Comparison of ENCODE assay signal across 19 mouse cellular contexts in the genomic region with DNA sequence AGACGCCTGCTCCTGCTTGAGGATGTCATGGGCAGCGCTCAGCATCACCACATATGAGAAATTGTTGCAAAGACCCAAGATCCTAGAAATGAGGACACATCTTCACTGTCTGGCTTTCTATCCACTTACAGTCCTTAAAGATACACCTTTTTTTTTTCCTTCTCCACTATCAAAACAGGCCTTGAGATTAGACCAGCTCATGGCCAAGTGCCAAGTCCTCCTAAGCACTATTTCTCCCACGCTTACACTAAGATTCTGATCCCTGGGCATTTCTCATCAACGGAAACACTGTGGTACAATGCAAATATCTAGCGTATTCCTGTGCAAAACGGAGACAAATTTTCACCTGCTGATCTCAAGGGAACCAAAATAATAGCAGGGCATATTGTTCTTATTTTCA. TPM values are rescaled to one million over a fixed set of nuclear protein-coding genes. Genes with fewer than 3 reads are reported as not detected.
DNase-seq lines count a peak whose midpoint lies in the region; ATAC-seq lines count a peak whose summit lies in the region.
"Had no signal": no experiment of that assay in that cellular context is flagged by ENCODE, and none has a peak within 500 bp of the region (broad histone marks: within the 10 kb centered on the region; RNA-seq: fewer than 3 reads in every experiment).

No protein-coding gene starts in this region.

- peaks cover 24% of the 10 kb centered on the region for H3K36me3 ChIP-seq in forebrain, embryonic 13.5 days (ENCODE audit: poor library complexity, severe bottlenecking)
- H3K36me3 ChIP-seq in forebrain, embryonic 14.5 days (ENCODE audit: control insufficient read depth, insufficient read depth, low read length): peaks cover 11% of the 10 kb centered on the region
- H3K36me3 ChIP-seq in midbrain, embryonic 15.5 days (replicated peaks): no peaks in the 10 kb centered on the region
- H3K36me3 ChIP-seq in midbrain, embryonic 10.5 days: peaks cover 26% of the 10 kb centered on the region
- peaks cover 11% of the 10 kb centered on the region for H3K36me3 ChIP-seq in hindbrain, embryonic 15.5 days
- H3K36me3 ChIP-seq in limb, embryonic 13.5 days: peaks cover 20% of the 10 kb centered on the region
- H3K36me3 ChIP-seq: lung, embryonic 15.5 days had no signal

- H3K9me3 ChIP-seq in forebrain, embryonic 13.5 days (replicated peaks): no peaks in the 10 kb centered on the region
- no peaks in the 10 kb centered on the region for H3K9me3 ChIP-seq in forebrain, embryonic 14.5 days (replicated peaks; ENCODE audit: control insufficient read depth, low read length)
- H3K9me3 ChIP-seq in midbrain, embryonic 15.5 days: no peaks in the 10 kb centered on the region
- no peaks in the 10 kb centered on the region for H3K9me3 ChIP-seq in midbrain, embryonic 10.5 days (replicated peaks)
- H3K9me3 ChIP-seq in hindbrain, embryonic 15.5 days: no peaks in the 10 kb centered on the region
- no peaks in the 10 kb centered on the region for H3K9me3 ChIP-seq in limb, embryonic 13.5 days
- H3K9me3 ChIP-seq: forebrain, embryonic 15.5 days; heart, embryonic 12.5 days; lung, embryonic 15.5 days had no signal

- ATAC-seq in forebrain, embryonic 13.5 days: no peak
- ATAC-seq in forebrain, embryonic 14.5 days: no peak
- ATAC-seq in midbrain, embryonic 15.5 days (replicated peaks): no peak
- ATAC-seq in hindbrain, embryonic 15.5 days (ENCODE audit: low FRiP score, low read depth): no peak
- no peak for ATAC-seq in limb, embryonic 13.5 days (ENCODE audit: low FRiP score, low read depth)
- ATAC-seq: forebrain, embryonic 15.5 days had no signal

- peaks cover 22% of the 10 kb centered on the region for H3K27me3 ChIP-seq in forebrain, embryonic 13.5 days
- no peaks in the 10 kb centered on the region for H3K27me3 ChIP-seq in forebrain, embryonic 14.5 days (replicated peaks; ENCODE audit: control insufficient read depth, insufficient read depth, low read length)
- H3K27me3 ChIP-seq in midbrain, embryonic 15.5 days (replicated peaks): peaks cover 10% of the 10 kb centered on the region; the same call in 1 of the 2 replicates
- peaks cover 26% of the 10 kb centered on the region for H3K27me3 ChIP-seq in midbrain, embryonic 10.5 days (ENCODE audit: low read depth, poor library complexity, severe bottlenecking)
- H3K27me3 ChIP-seq in hindbrain, embryonic 15.5 days: peaks cover 3% of the 10 kb centered on the region
- peaks cover 12% of the 10 kb centered on the region; the same call in 1 of the 2 replicates for H3K27me3 ChIP-seq in limb, embryonic 13.5 days

- no peak overlapping the region for H3K9ac ChIP-seq in forebrain, embryonic 13.5 days
- no peak overlapping the region for H3K9ac ChIP-seq in forebrain, embryonic 14.5 days (ENCODE audit: low read length)
- H3K9ac ChIP-seq in midbrain, embryonic 15.5 days: no peak overlapping the region
- no peak overlapping the region for H3K9ac ChIP-seq in hindbrain, embryonic 15.5 days
- H3K9ac ChIP-seq in limb, embryonic 13.5 days: no peak overlapping the region
- H3K9ac ChIP-seq: forebrain, embryonic 15.5 days; heart, embryonic 12.5 days; lung, embryonic 15.5 days had no signal

- no peak for DNase-seq in forebrain, embryonic 14.5 days (ENCODE audit: low spot score)
- no peak for DNase-seq in midbrain, embryonic 10.5 days (ENCODE audit: low spot score)
- no peak for DNase-seq in thymus, adult 18-20 months
- no peak for DNase-seq in frontal cortex, postnatal 10 days (ENCODE audit: low spot score in 2 of 2)
- DNase-seq: adrenal gland, postnatal 14 days; cerebellum, adult 2 months; heart, postnatal 4 days; kidney, adult 2 months; thymus, postnatal 14 days had no signal

- H3K4me2 ChIP-seq in forebrain, embryonic 13.5 days: peak overlapping the region; percentile 84
- H3K4me2 ChIP-seq in forebrain, embryonic 14.5 days (ENCODE audit: low read length): no peak overlapping the region
- peak overlapping the region; percentile 20; the same call in 1 of the 2 replicates for H3K4me2 ChIP-seq in midbrain, embryonic 15.5 days
- H3K4me2 ChIP-seq in hindbrain, embryonic 15.5 days: 0 out of 2 replicates have a peak overlapping the region, but pooled peaks have one; percentile 9
- peak overlapping the region; percentile 81 for H3K4me2 ChIP-seq in limb, embryonic 13.5 days (replicated peaks)

- no peak overlapping the region for H3K4me3 ChIP-seq in forebrain, embryonic 13.5 days
- H3K4me3 ChIP-seq in forebrain, embryonic 14.5 days (ENCODE audit: low read depth, low read length): no peak overlapping the region
- H3K4me3 ChIP-seq in midbrain, embryonic 15.5 days: no peak overlapping the region
- no peak overlapping the region for H3K4me3 ChIP-seq in midbrain, embryonic 10.5 days
- no peak overlapping the region for H3K4me3 ChIP-seq in hindbrain, embryonic 15.5 days
- no peak overlapping the region for H3K4me3 ChIP-seq in limb, embryonic 13.5 days
- H3K4me3 ChIP-seq: heart, embryonic 12.5 days had no signal

- peaks cover 13% of the 10 kb centered on the region for H3K4me1 ChIP-seq in forebrain, embryonic 13.5 days
- H3K4me1 ChIP-seq in forebrain, embryonic 14.5 days (ENCODE audit: control insufficient read depth, insufficient read depth, low read length): peaks cover 4% of the 10 kb centered on the region; the same call in 1 of the 2 replicates
- peaks cover 16% of the 10 kb centered on the region for H3K4me1 ChIP-seq in midbrain, embryonic 15.5 days
- peaks cover 17% of the 10 kb centered on the region for H3K4me1 ChIP-seq in midbrain, embryonic 10.5 days
- peaks cover 16% of the 10 kb centered on the region for H3K4me1 ChIP-seq in hindbrain, embryonic 15.5 days (replicated peaks)
- peaks cover 5% of the 10 kb centered on the region; the same call in 1 of the 2 replicates for H3K4me1 ChIP-seq in limb, embryonic 13.5 days

- WGBS in forebrain, embryonic 13.5 days: 84% methylated on average over 6 of the region's 6 CpGs
- WGBS in forebrain, embryonic 14.5 days: 88% methylated on average over 6 of the region's 6 CpGs
- WGBS in midbrain, embryonic 15.5 days: 87% methylated on average over 6 of the region's 6 CpGs
- WGBS in midbrain, embryonic 10.5 days: 92% methylated on average over 6 of the region's 6 CpGs
- WGBS in hindbrain, embryonic 15.5 days: 84% methylated on average over 6 of the region's 6 CpGs
- 84% methylated on average over 6 of the region's 6 CpGs for WGBS in limb, embryonic 13.5 days

- no peak overlapping the region for H3K27ac ChIP-seq in forebrain, embryonic 13.5 days
- no peak overlapping the region for H3K27ac ChIP-seq in forebrain, embryonic 14.5 days (ENCODE audit: low read depth, low read length)
- H3K27ac ChIP-seq in midbrain, embryonic 15.5 days: no peak overlapping the region
- H3K27ac ChIP-seq in midbrain, embryonic 10.5 days (replicated peaks): no peak overlapping the region
- no peak overlapping the region for H3K27ac ChIP-seq in hindbrain, embryonic 15.5 days (replicated peaks)
- H3K27ac ChIP-seq in limb, embryonic 13.5 days: no peak overlapping the region
- H3K27ac ChIP-seq: forebrain, embryonic 15.5 days; lung, embryonic 15.5 days had no signal

RNA-seq across cellular contexts. Expression of a gene that starts 3.1 kb away (rescaled TPM):
- polyA plus RNA-seq in forebrain, embryonic 13.5 days (2015; fragmentation: Nextera tagmentation; extraction: Ambion mirVana): 0.38 and 0.46 TPM in 2 replicates
- polyA plus RNA-seq in forebrain, embryonic 14.5 days (2014; fragmentation: Nextera tagmentation; extraction: Ambion mirVana): 0.21 and 0.44 TPM in 2 replicates
- 0.32 and 0.38 TPM in 2 replicates for polyA plus RNA-seq in midbrain, embryonic 15.5 days (2015; fragmentation: Nextera tagmentation; extraction: Ambion mirVana)
- polyA plus RNA-seq in midbrain, embryonic 10.5 days (2016; fragmentation: Nextera tagmentation; extraction: Ambion mirVana): 0.41 and 0.58 TPM in 2 replicates
- 0.46 and 0.52 TPM in 2 replicates for polyA plus RNA-seq in hindbrain, embryonic 15.5 days (2015; fragmentation: Nextera tagmentation; extraction: Ambion mirVana)
- 0.71 and 0.72 TPM in 2 replicates for polyA plus RNA-seq in limb, embryonic 13.5 days (2015; fragmentation: Nextera tagmentation; extraction: Ambion mirVana)

RNA-seq across cellular contexts. Expression of a gene that starts 4.0 kb away (rescaled TPM):
- polyA plus RNA-seq in forebrain, embryonic 13.5 days (2015; fragmentation: Nextera tagmentation; extraction: Ambion mirVana): 26.3 and 30.8 TPM in 2 replicates
- polyA plus RNA-seq in forebrain, embryonic 14.5 days (2014; fragmentation: Nextera tagmentation; extraction: Ambion mirVana): 24.0 and 28.0 TPM in 2 replicates
- 34.1 and 35.6 TPM in 2 replicates for polyA plus RNA-seq in midbrain, embryonic 15.5 days (2015; fragmentation: Nextera tagmentation; extraction: Ambion mirVana)
- polyA plus RNA-seq in midbrain, embryonic 10.5 days (2016; fragmentation: Nextera tagmentation; extraction: Ambion mirVana): 23.8 and 32.3 TPM in 2 replicates
- 33.4 and 37.2 TPM in 2 replicates for polyA plus RNA-seq in hindbrain, embryonic 15.5 days (2015; fragmentation: Nextera tagmentation; extraction: Ambion mirVana)
- polyA plus RNA-seq in limb, embryonic 13.5 days (2015; fragmentation: Nextera tagmentation; extraction: Ambion mirVana): 38.6 and 38.7 TPM in 2 replicates

RNA-seq across cellular contexts. Expression of a gene that starts 13.1 kb away (rescaled TPM):
- not detected in 2 replicates for polyA plus RNA-seq in forebrain, embryonic 13.5 days (2015; fragmentation: Nextera tagmentation; extraction: Ambion mirVana)
- polyA plus RNA-seq in forebrain, embryonic 14.5 days (2014; fragmentation: Nextera tagmentation; extraction: Ambion mirVana): not detected in 2 replicates
- polyA plus RNA-seq in midbrain, embryonic 15.5 days (2015; fragmentation: Nextera tagmentation; extraction: Ambion mirVana): not detected in 2 replicates
- not detected in 2 replicates for polyA plus RNA-seq in midbrain, embryonic 10.5 days (2016; fragmentation: Nextera tagmentation; extraction: Ambion mirVana)
- polyA plus RNA-seq in hindbrain, embryonic 15.5 days (2015; fragmentation: Nextera tagmentation; extraction: Ambion mirVana): not detected in 2 replicates
- polyA plus RNA-seq in limb, embryonic 13.5 days (2015; fragmentation: Nextera tagmentation; extraction: Ambion mirVana): not detected in 2 replicates
- polyA plus RNA-seq: cerebellum, adult 2 months; forebrain, embryonic 15.5 days; gonadal fat pad, adult 2 months; heart, embryonic 12.5 days; lung, embryonic 15.5 days; midbrain, postnatal 0 days; neural tube, embryonic 11.5 days had no signal

RNA-seq across cellular contexts. Expression of a gene that starts 15.4 kb away (rescaled TPM):
- 209 and 212 TPM in 2 replicates for polyA plus RNA-seq in forebrain, embryonic 13.5 days (2015; fragmentation: Nextera tagmentation; extraction: Ambion mirVana)
- 163 and 182 TPM in 2 replicates for polyA plus RNA-seq in forebrain, embryonic 14.5 days (2014; fragmentation: Nextera tagmentation; extraction: Ambion mirVana)
- 173 and 186 TPM in 2 replicates for polyA plus RNA-seq in midbrain, embryonic 15.5 days (2015; fragmentation: Nextera tagmentation; extraction: Ambion mirVana)
- polyA plus RNA-seq in midbrain, embryonic 10.5 days (2016; fragmentation: Nextera tagmentation; extraction: Ambion mirVana): 206 and 215 TPM in 2 replicates
- 176 and 179 TPM in 2 replicates for polyA plus RNA-seq in hindbrain, embryonic 15.5 days (2015; fragmentation: Nextera tagmentation; extraction: Ambion mirVana)
- 207 and 208 TPM in 2 replicates for polyA plus RNA-seq in limb, embryonic 13.5 days (2015; fragmentation: Nextera tagmentation; extraction: Ambion mirVana)

RNA-seq across cellular contexts. Expression of a gene that starts 49.0 kb away (rescaled TPM):
- polyA plus RNA-seq in forebrain, embryonic 13.5 days (2015; fragmentation: Nextera tagmentation; extraction: Ambion mirVana): 2.1 and 2.5 TPM in 2 replicates
- polyA plus RNA-seq in forebrain, embryonic 14.5 days (2014; fragmentation: Nextera tagmentation; extraction: Ambion mirVana): 7.0 and 8.5 TPM in 2 replicates
- polyA plus RNA-seq in midbrain, embryonic 15.5 days (2015; fragmentation: Nextera tagmentation; extraction: Ambion mirVana): 11.5 and 13.0 TPM in 2 replicates
- polyA plus RNA-seq in midbrain, embryonic 10.5 days (2016; fragmentation: Nextera tagmentation; extraction: Ambion mirVana): 1.6 and 3.1 TPM in 2 replicates
- 11.7 and 14.9 TPM in 2 replicates for polyA plus RNA-seq in hindbrain, embryonic 15.5 days (2015; fragmentation: Nextera tagmentation; extraction: Ambion mirVana)
- polyA plus RNA-seq in limb, embryonic 13.5 days (2015; fragmentation: Nextera tagmentation; extraction: Ambion mirVana): 3.5 and 4.7 TPM in 2 replicates
